Mouse (Mus musculus) ovary, postnatal 36 days (tissue): ENCODE measurements around the gene Adamtsl4.

Source experiments
- DNase-seq: peaks from one replicate; pipeline ENCODE4 v3.0.0; 2022; ENCODE audit warnings: low spot score, mixed read lengths

Adamtsl4 gene

GRCm38 (mm10) chr3:95687524-95688421 is at the start of gene Adamtsl4:
Adamtsl4 (minus strand) TSS chr3:95687917.
- peak; percentile 76 for DNase-seq

GRCm38 (mm10) chr3:95735071-95735670 is 47.5 kb upstream of the Adamtsl4 start:
- DNase-seq, result no peak

DNA sequence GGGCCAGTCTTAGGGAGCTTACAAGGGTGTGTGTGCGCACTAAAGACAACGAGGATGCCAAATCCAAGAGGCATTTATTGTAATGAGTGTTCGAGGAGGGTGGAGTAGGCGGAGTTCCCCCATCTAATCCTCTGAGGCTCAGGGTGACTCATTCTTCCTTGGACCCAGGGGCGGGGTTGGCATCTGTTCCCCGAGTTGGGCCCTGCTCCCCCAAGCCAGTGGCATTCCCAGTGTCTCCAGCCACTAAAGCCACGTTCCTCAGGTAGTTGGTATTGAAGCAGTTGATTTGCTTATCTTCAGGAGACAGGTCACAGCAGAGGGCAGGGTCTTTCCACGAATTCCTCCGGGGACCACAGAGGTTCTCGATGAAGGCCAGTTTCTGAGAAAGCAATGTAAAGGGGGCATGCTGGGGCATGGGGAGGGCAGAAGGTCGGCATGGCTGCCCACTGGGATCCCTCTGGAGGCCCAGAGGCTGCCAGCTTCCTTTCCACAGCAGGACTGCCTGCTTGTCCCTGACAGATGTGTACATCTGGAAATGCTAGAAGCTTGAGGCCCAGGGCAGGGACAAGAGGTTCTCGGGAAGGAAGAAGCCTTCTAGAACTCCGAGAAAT is 46.5 kb upstream of the Adamtsl4 start:
- no peak for DNase-seq

DNA sequence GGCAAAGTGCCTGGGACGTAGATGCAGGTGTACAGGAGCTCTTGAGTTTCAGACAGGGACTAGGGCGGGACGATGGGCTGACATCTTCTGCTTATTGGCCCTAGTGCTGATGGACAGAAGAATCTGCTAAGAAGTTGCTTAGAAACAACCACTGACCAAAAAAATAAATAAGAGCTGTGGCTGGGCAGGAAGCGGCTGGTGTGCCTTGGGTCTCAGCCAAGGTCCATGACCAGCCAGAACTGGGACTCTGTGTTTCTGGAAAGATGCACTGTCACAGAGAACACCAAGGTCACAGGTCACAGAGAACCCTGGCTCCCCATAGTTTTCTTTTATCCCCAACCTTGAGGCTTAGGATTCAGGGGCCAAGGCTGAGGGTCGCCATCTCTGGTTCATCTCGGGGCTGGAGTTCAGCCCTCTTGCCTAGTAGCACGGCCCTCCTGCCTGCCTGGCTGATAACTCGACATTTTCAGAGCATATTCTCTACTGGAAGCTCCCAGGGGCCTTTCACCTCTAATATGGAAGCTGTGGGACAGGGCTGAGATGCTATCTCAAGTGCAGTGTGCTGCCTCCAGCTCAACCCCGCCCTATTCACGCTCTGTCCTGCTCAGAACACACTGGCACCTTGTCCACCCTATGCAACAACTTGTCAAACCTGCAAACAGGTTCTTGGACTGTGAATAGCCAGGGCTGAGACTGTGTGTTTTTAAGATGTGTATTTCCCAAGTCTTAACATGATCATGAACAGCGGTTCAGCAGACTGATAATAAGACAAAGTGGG is 45.2 kb upstream of the Adamtsl4 start:
- DNase-seq, result peak; percentile 48

GRCm38 (mm10) chr3:95732297-95732696 is 44.6 kb upstream of the Adamtsl4 start:
- no peak for DNase-seq

DNA sequence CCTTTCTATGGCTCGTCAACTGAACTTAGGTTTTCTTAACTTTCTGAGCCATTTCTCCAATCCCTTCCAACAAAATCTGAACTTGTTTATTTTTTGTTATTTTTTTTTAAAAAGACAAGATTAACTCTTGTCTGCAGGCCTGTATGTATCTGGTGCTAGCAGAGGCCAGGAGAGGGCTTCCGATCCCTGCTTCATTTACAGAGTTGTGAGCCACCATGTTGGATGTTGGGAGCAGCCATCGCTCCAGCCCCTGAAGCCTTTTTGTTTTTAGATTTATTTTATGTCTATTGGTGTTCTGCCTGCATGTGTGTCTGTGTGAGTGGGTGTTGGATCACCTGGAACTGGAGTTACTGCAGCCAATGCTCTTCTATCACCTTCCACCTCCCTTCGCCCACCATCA is 44.1 kb upstream of the Adamtsl4 start:
- no peak for DNase-seq

DNA sequence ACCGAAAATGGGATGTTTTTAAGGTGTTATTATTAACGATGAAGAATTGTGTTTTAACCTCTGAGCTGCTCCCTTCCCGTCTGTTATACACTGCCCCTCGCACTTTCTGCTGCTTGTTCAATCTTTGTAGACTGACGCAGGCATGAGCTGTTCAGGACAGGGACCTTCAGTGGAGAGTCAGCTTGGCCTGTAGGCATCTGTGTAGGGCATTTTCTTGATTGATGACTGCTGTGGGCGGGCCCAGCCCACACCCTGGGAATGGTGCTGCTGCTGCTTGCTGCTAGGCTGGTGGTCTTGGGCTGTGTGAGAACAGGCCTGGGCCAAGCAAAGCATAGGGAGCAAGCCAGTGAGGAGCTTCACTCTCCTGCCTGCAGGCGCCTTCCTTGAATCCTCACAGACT is 42.7 kb upstream of the Adamtsl4 start:
- DNase-seq, result no peak

DNA sequence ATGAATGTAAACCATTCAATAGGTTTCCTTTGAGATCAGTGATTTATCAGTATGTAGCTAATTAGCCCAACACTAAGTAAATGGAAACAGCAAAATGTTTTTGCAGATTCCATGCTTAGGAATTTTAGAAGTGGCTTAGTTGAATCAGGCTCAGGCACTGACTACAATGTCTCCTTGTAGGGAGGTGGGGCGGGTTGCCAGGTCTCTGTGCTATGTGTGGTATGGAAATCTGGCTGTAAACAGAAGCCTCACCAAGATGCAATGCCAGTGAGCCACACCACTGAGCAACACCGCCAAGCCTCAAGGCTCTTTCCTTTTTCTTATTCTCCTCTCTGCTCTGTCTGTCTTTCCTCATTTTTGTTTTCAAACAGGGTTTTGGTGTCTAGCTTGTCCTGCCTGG is 41.2 kb upstream of the Adamtsl4 start:
- no peak for DNase-seq

DNA sequence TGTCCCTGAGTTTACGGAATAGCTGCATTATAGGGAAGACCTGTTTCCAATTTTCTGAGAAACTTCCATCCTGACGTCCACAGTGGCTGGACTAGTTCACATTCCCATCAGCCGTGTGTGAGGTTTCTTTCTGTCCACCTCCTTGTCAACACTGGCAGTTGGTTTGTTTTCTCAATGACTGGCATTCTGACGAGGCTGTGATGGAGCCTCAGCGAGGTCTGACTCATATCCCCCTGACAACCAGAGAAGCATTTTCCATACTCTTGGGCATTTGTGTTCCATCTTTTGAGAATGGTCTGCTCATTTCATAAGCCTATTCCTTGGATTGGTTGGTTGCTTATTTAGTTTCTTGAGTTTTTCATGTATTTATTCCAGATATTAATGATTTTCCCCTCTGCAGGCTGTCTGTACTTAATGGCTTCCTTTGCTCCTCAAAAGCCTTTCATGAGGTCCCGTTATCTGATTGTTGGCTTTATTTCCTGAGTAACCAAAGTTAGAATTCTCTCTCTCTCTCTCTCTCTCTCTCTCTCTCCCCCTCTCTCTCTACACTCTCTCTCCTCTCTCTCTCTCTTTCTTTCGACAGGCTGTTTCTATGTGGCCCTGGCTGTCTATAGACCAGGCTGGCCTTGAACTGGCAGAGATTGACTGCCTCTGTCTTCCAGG is 39.1 kb upstream of the Adamtsl4 start:
- no peak for DNase-seq

- DNase-seq, result no peak
These were observed 38.1 kb upstream of the Adamtsl4 start for GRCm38 (mm10) chr3:95725863-95726262.

DNA sequence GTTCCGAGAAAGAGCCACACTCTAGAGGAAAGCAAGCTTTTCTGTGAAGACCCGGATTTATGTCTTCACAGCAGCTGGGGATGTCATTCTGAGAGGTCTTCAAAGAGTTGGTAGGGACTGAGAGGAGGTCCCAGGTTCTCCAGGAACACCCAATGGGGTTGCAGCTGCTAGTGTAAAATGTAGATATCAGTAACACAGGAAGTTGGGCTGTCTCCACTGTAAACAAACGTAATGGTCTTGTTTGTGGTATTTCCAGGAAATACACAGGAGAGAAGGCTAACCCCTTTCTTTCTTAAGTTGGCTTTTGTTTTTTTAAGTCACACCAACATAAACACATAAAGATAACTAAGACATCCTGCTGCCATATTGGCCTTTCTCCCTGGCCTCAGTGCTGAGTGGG is 34.7 kb upstream of the Adamtsl4 start:
- DNase-seq, result no peak

GRCm38 (mm10) chr3:95718153-95718552 is 30.4 kb upstream of the Adamtsl4 start:
- no peak for DNase-seq

- DNase-seq, result no peak
These were observed 28.4 kb upstream of the Adamtsl4 start for GRCm38 (mm10) chr3:95716075-95716474.

- no peak for DNase-seq
These were observed 22.2 kb upstream of the Adamtsl4 start for GRCm38 (mm10) chr3:95709967-95710366.

- no peak for DNase-seq
These were observed 21.3 kb upstream of the Adamtsl4 start for GRCm38 (mm10) chr3:95709044-95709443.

DNA sequence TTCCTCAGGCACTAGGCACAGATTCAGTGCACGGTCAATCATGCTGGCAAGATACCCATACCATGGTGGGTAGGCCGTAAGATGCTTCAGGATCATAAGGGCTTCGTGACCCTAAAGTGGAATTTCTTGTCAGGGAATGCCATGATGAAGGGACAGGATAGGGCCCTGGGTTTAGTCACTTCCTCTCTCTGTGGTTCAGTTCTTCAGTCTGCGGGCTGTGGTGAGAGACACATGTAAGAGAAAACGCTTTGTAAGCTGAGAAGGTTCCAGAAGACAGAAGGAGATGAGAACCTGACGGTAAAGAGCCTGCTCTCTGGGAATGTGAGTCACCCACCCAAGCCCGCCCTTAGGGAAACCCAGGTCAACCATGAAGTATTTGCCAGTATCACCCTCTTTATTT is 19.8 kb upstream of the Adamtsl4 start:
- DNase-seq, result no peak

DNA sequence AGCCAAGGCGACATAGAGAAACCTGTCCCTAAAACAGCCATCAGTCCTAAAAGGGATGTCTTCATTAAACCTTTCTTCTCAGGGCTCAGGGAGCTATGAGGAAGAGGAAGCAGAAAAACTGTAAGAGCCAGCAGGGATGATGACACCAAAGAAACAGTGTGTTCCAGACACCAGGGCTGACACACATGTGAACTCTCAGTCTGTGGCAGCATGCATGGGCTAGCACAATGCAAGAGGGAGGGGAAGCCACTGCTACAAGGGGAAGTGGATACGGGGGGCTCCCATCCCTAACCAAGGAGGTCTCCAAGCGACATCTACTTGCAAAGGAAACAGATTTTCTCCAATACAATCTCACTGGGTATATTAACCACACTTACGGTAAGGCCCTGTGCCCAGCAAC is 18.6 kb upstream of the Adamtsl4 start:
- DNase-seq, result no peak

DNA sequence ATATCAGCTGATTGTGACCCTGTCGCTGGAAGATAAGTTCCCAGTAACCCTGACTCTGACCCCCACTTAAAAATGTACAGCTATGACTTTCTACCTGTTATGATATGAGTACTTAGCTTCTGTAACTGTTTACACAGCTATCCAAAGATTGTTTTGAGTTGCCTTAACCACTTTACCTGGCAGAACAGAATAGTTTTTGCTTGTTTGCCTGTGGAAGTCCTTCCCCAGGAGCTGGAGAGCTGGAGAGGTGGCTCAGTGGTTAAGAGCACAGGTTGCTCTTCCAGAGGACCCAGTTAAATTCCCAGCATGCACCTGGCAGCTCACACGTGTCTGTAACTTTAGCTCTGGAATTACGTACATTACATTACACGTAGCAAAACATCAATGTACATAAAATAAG is 16.9 kb upstream of the Adamtsl4 start:
- no peak for DNase-seq

DNA sequence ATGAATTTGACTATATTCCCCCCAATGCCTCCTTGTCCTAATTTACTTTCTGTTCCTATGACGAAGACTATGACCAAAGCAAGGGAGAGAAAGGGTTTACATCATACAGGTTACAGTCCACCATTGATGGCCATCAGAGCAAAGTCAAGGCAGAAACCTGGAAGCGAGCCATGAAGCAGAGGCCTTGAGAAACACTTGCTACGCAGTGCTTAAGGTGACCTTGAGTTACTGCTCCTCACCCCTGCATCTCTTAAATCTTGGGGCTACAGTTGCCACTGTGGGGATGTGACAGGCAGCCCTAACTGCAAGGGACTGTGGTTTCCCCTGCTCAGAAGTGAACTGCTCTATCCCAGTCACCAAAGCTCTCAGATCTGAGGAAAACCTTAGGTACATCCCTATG is 15.6 kb upstream of the Adamtsl4 start:
- no peak for DNase-seq

GRCm38 (mm10) chr3:95701877-95702540 is 14.3 kb upstream of the Adamtsl4 start:
- DNase-seq, result peak; percentile 80

DNA sequence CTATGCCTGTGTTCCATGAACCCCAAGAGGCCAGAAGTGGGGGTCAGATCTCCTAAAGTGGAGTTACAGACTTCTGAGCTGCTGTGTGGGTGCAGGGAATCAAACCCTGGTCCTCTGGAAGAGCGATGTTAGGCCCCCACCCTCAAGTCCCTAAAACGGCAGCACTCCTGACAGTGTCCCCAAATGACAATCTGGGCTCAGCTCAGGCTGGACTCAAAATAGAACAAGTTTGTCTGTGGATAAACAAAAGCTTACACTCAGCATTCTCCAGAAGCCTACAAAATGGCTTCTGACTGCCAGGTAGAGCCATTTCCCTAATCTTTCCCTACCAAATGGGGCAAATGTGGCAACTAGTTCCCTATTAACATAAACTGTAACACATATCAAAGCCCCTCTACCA is 13.4 kb upstream of the Adamtsl4 start:
- no peak for DNase-seq
